Mouse (Mus musculus): ENCODE results near the gene Ttc30b. TPM values are rescaled to one million over a fixed set of nuclear protein-coding genes. Genes with fewer than 3 reads are reported as not detected.
"Not testable (repeated sequence)": the region's sequence is repeated elsewhere in the genome, so short reads cannot be mapped to it uniquely, and the experiment has no call there.

Gene Ttc30b
- polyA plus RNA-seq, 1 experiment, result 0.68 TPM

GRCm38 (mm10) chr2:75953320-75953719, 14.9 kb upstream of the Ttc30b start:
- H3K4me1 ChIP-seq, result peaks cover 6% of the 10 kb centered on the region
- no peak overlapping the region for H3K4me3 ChIP-seq (replicated peaks)
- H3K27me3 ChIP-seq (replicated peaks), result peaks cover 18% of the 10 kb centered on the region
- H3K9me3 ChIP-seq, result no peaks in the 10 kb centered on the region; the same call in 1 of the 2 replicates
- no peak for TF ChIP-seq GATA1 (IDR thresholded peaks at IDR 0.05; ENCODE audit: borderline replicate concordance, low read length)
- no peaks in the 10 kb centered on the region for H3K36me3 ChIP-seq (replicated peaks; ENCODE audit: low read length)

- Histone ChIP-seq H3K36me3 (replicated peaks; ENCODE audit: low read length) (no peaks in the 10 kb centered on the region), H3K27me3 (replicated peaks) (peaks cover 18% of the 10 kb centered on the region), H3K4me3 (replicated peaks) (no peak overlapping the region), H3K4me1 (peaks cover 6% of the 10 kb centered on the region), H3K9me3 (peaks cover 2% of the 10 kb centered on the region; the same call in 1 of the 2 replicates)
- no peak for TF ChIP-seq FLI1 (IDR thresholded peaks at IDR 0.05; ENCODE audit: low read length)
- TF ChIP-seq GATA1 (IDR thresholded peaks at IDR 0.05; ENCODE audit: borderline replicate concordance, low read length), result no peak
These were observed 12.3 kb upstream of the Ttc30b start for GRCm38 (mm10) chr2:75950685-75951084.

GRCm38 (mm10) chr2:75937520-75938116, 767 bp downstream of the Ttc30b start:
- H3K4me3 ChIP-seq (replicated peaks), result peak overlapping the region; percentile 88
- not testable (repeated sequence) for H3K36me3 ChIP-seq (replicated peaks; ENCODE audit: low read length); H3K4me1 ChIP-seq; H3K9me3 ChIP-seq; H3K27me3 ChIP-seq (replicated peaks)

- H3K9me3 ChIP-seq; H3K4me3 ChIP-seq (replicated peaks); H3K4me1 ChIP-seq; H3K27me3 ChIP-seq (replicated peaks): not testable (repeated sequence)
- peaks cover 12% of the 10 kb centered on the region for H3K36me3 ChIP-seq (replicated peaks; ENCODE audit: low read length)
These were observed 1.7 kb downstream of the Ttc30b start for GRCm38 (mm10) chr2:75936685-75937084.

GRCm38 (mm10) chr2:75933541-75933940, 4.8 kb downstream of the Ttc30b start:
- no peak for TF ChIP-seq GATA1 (IDR thresholded peaks at IDR 0.05; ENCODE audit: borderline replicate concordance, low read length)
- TF ChIP-seq FLI1 (IDR thresholded peaks at IDR 0.05; ENCODE audit: low read length), result no peak
- peaks cover 4% of the 10 kb centered on the region for H3K4me1 ChIP-seq
- no peaks in the 10 kb centered on the region for H3K27me3 ChIP-seq (replicated peaks)

GRCm38 (mm10) chr2:75930941-75931340, 7.4 kb downstream of the Ttc30b start:
- Histone ChIP-seq H3K4me3 (replicated peaks) (no peak overlapping the region), H3K27me3 (replicated peaks) (no peaks in the 10 kb centered on the region), H3K9me3 (no peaks in the 10 kb centered on the region), H3K4me1 (no peaks in the 10 kb centered on the region), H3K36me3 (replicated peaks; ENCODE audit: low read length) (peaks cover 60% of the 10 kb centered on the region)
- TF ChIP-seq GATA1 (IDR thresholded peaks at IDR 0.05; ENCODE audit: borderline replicate concordance, low read length), result no peak
- TF ChIP-seq FLI1 (IDR thresholded peaks at IDR 0.05; ENCODE audit: low read length), result no peak

More at GRCm38 (mm10) chr2:75933541-75933940, 4.8 kb downstream of the Ttc30b start:
- Histone ChIP-seq H3K36me3 (replicated peaks; ENCODE audit: low read length) (peaks cover 41% of the 10 kb centered on the region), H3K4me3 (replicated peaks) (no peak overlapping the region), H3K9me3 (no peaks in the 10 kb centered on the region)

- Histone ChIP-seq H3K4me1 (no peaks in the 10 kb centered on the region), H3K9me3 (no peaks in the 10 kb centered on the region), H3K27me3 (replicated peaks) (no peaks in the 10 kb centered on the region), H3K4me3 (replicated peaks) (no peak overlapping the region), H3K36me3 (replicated peaks; ENCODE audit: low read length) (peaks cover 67% of the 10 kb centered on the region)
- TF ChIP-seq FLI1 (IDR thresholded peaks at IDR 0.05; ENCODE audit: low read length), result no peak
- TF ChIP-seq GATA1 (IDR thresholded peaks at IDR 0.05; ENCODE audit: borderline replicate concordance, low read length), result no peak
These were observed 8.5 kb downstream of the Ttc30b start for GRCm38 (mm10) chr2:75929786-75930444.

GRCm38 (mm10) chr2:75929141-75929540, 9.2 kb downstream of the Ttc30b start:
- Histone ChIP-seq H3K9me3 (no peaks in the 10 kb centered on the region), H3K36me3 (replicated peaks; ENCODE audit: low read length) (peaks cover 74% of the 10 kb centered on the region)
- TF ChIP-seq GATA1 (IDR thresholded peaks at IDR 0.05; ENCODE audit: borderline replicate concordance, low read length) (no peak), FLI1 (IDR thresholded peaks at IDR 0.05; ENCODE audit: low read length) (no peak)

GRCm38 (mm10) chr2:75928011-75928410, 10.4 kb downstream of the Ttc30b start:
- Histone ChIP-seq H3K9me3 (no peaks in the 10 kb centered on the region), H3K36me3 (replicated peaks; ENCODE audit: low read length) (peaks cover 85% of the 10 kb centered on the region), H3K27me3 (replicated peaks) (no peaks in the 10 kb centered on the region), H3K4me3 (replicated peaks) (no peak overlapping the region), H3K4me1 (no peaks in the 10 kb centered on the region)
- no peak for TF ChIP-seq FLI1 (IDR thresholded peaks at IDR 0.05; ENCODE audit: low read length)
- TF ChIP-seq GATA1 (IDR thresholded peaks at IDR 0.05; ENCODE audit: borderline replicate concordance, low read length), result no peak

More at GRCm38 (mm10) chr2:75929141-75929540, 9.2 kb downstream of the Ttc30b start:
- Histone ChIP-seq H3K4me1 (no peaks in the 10 kb centered on the region), H3K27me3 (replicated peaks) (no peaks in the 10 kb centered on the region), H3K4me3 (replicated peaks) (no peak overlapping the region)

GRCm38 (mm10) chr2:75926061-75926460, 12.3 kb downstream of the Ttc30b start:
- no peaks in the 10 kb centered on the region for H3K9me3 ChIP-seq
- TF ChIP-seq GATA1 (IDR thresholded peaks at IDR 0.05; ENCODE audit: borderline replicate concordance, low read length), result no peak
- no peak for TF ChIP-seq FLI1 (IDR thresholded peaks at IDR 0.05; ENCODE audit: low read length)
- H3K4me1 ChIP-seq, result no peaks in the 10 kb centered on the region
- peaks cover 81% of the 10 kb centered on the region for H3K36me3 ChIP-seq (replicated peaks; ENCODE audit: low read length)
- H3K27me3 ChIP-seq (replicated peaks), result no peaks in the 10 kb centered on the region
- no peak overlapping the region for H3K4me3 ChIP-seq (replicated peaks)
